Mouse (Mus musculus) midbrain, embryonic 14.5 days (tissue): ENCODE data around the gene Rere. TPM values are rescaled to one million over a fixed set of nuclear protein-coding genes. Genes with fewer than 3 reads are reported as not detected.

Experiments used
- ATAC-seq: fragments of 200-750 bp; cut with Nextera tagmentation; 2 replicates; pipeline ENCODE4 v1.8.0; 2017; ENCODE audit warnings: moderate number of reproducible peaks, moderate library complexity; ENCODE audit not compliant: low FRiP score, low TSS enrichment
- DNase-seq: peaks from one replicate; pipeline ENCODE4 v3.0.0-alpha.2; 2015
- H3K27ac ChIP-seq: fragments of 300-500 bp; sonication (generic); replicated peaks from 2 replicates; pipeline ENCODE4 v1.5.1; 2014; ENCODE audit warnings: mild to moderate bottlenecking, low read depth, low read length, moderate library complexity
- H3K27me3 ChIP-seq: fragments of 300-500 bp; sonication (generic); 2 replicates; pipeline ENCODE4 v1.6.1; 2014; ENCODE audit warnings: low read length, control low read depth, mixed read lengths; ENCODE audit not compliant: control insufficient read depth, insufficient read depth
- H3K36me3 ChIP-seq: fragments of 300-500 bp; sonication (generic); 2 replicates; pipeline ENCODE4 v1.6.1; 2014; ENCODE audit warnings: low read length, control low read depth; ENCODE audit not compliant: control insufficient read depth, insufficient read depth
- H3K4me1 ChIP-seq: fragments of 300-500 bp; sonication (generic); 2 replicates; pipeline ENCODE4 v1.6.1; 2014; ENCODE audit warnings: mild to moderate bottlenecking, antibody characterized with exemption, low read length, control low read depth; ENCODE audit not compliant: control insufficient read depth, insufficient read depth
- H3K4me2 ChIP-seq: fragments of 300-500 bp; sonication (generic); 2 replicates; pipeline ENCODE4 v1.6.1; 2014; ENCODE audit warnings: mild to moderate bottlenecking, low read length, moderate library complexity
- H3K4me3 ChIP-seq: fragments of 300-500 bp; sonication (generic); replicated peaks from 2 replicates; pipeline ENCODE4 v1.5.1; 2014; ENCODE audit warnings: low read depth, low read length
- H3K9ac ChIP-seq: fragments of 300-500 bp; sonication (generic); replicated peaks from 2 replicates; pipeline ENCODE4 v1.6.1; 2014; ENCODE audit warnings: mild to moderate bottlenecking, low read length, moderate library complexity
- H3K9me3 ChIP-seq: fragments of 300-500 bp; sonication (generic); 2 replicates; pipeline ENCODE4 v1.6.1; 2016; ENCODE audit warnings: low read length, control low read depth, mixed read lengths; ENCODE audit not compliant: control insufficient read depth
- WGBS: fragments of 180-500 bp; shearing (Covaris S2); extraction: QIAGEN DNeasy Blood & Tissue Kit; methylation state at CpG from one replicate; pipeline ENCODE4 v1.1.7; 2014; 5-methylcytosine and 5-hydroxymethylcytosine counted together
- polyA plus RNA-seq: library from polyadenylated mRNA; unstranded; fragments of >200 nt; fragmentation: Nextera tagmentation; extraction: Ambion mirVana; gene quantifications from 2 replicates; pipeline ENCODE4 v1.2.1, GENCODE M21; 2014

Rere gene
- polyA plus RNA-seq, 1 experiment from 2014 or later = 48.6 TPM

DNA sequence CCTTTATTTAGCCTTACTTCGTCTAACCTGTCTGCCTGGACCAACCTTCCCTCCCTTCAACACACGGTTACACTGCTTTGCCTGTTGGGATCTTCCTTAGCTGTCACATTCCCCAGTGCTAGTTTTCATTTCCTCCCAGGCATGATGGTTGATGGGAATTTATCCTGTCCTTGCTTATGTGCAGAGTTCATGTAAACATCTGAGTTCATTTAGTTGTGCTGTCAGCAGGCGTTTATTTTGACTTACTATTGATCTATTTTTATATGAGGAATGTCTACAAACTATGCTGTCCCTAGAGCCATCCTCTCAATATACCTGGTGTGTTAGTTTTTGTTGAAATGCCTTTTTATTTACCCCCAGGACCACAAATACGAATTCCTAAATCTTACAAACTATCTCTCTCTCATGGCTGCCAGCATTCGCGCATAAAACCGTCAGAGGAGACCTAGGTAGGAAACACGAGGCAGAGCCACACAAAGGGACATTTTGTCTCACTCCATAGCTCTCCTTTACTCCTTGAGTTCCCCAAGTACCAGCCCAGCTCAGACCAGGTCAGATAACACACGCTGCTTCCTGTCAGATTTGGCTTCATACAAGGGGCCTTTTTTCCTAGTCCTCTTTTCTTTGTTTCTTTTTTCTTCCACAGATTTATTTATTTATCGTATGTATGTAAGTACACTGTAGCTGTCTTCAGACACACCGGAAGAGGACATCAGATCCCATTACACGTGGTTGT is 173.3 kb downstream of the Rere start:
- no peak for DNase-seq
- WGBS = 69% methylated on average over 12 of the region's 12 CpGs
- Histone ChIP-seq H3K4me1 (peaks cover 25% of the 10 kb centered on the region), H3K4me2 (no peak overlapping the region), H3K9me3 (no peaks in the 10 kb centered on the region), H3K27ac (0 out of 2 replicates have a peak overlapping the region, but pooled peaks have one; percentile 22), H3K4me3 (no peak overlapping the region), H3K27me3 (no peaks in the 10 kb centered on the region), H3K9ac (no peak overlapping the region), H3K36me3 (no peaks in the 10 kb centered on the region)
- no peak for ATAC-seq

GRCm38 (mm10) chr4:150455750-150456149 is 174.3 kb downstream of the Rere start:
- Histone ChIP-seq H3K4me1 (peaks cover 20% of the 10 kb centered on the region), H3K36me3 (no peaks in the 10 kb centered on the region), H3K9ac (no peak overlapping the region), H3K4me3 (no peak overlapping the region), H3K27ac (no peak overlapping the region), H3K4me2 (no peak overlapping the region), H3K9me3 (no peaks in the 10 kb centered on the region), H3K27me3 (no peaks in the 10 kb centered on the region)
- ATAC-seq = no peak
- no peak for DNase-seq
- 37% methylated on average over 1 of the region's 1 CpGs for WGBS

DNA sequence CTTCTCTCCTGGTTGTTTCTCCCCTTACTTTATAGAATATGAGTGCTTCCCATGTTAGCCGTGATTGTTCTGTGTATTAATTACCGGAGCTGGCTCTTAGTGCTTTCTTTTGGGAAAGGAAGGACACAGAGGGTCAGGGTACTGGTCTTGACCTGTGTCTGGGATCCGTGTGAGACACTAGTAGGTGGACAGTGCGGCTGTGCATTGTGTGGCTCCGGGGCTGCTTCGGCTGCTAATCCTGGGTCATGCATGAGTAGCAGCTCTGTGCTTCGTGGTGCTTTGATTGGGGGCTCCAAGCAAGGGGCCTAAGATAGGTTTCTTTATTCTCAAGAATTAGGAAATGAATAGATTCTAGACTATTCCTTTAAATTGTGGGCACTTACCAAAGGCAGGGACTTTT is 175.0 kb downstream of the Rere start:
- peak; percentile 34 for DNase-seq
- Histone ChIP-seq H3K4me1 (peaks cover 20% of the 10 kb centered on the region), H3K27ac (peak overlapping the region; percentile 14), H3K36me3 (no peaks in the 10 kb centered on the region), H3K4me3 (no peak overlapping the region), H3K9ac (no peak overlapping the region), H3K27me3 (no peaks in the 10 kb centered on the region), H3K9me3 (no peaks in the 10 kb centered on the region), H3K4me2 (no peak overlapping the region)
- 7% methylated on average over 7 of the region's 7 CpGs for WGBS
- ATAC-seq = no peak

- Histone ChIP-seq H3K36me3 (no peaks in the 10 kb centered on the region), H3K4me2 (no peak overlapping the region), H3K9me3 (no peaks in the 10 kb centered on the region), H3K27ac (peak overlapping the region; percentile 14), H3K9ac (no peak overlapping the region), H3K27me3 (no peaks in the 10 kb centered on the region), H3K4me1 (peaks cover 23% of the 10 kb centered on the region), H3K4me3 (no peak overlapping the region)
- 18% methylated on average over 2 of the region's 2 CpGs for WGBS
- peak; percentile 41 for DNase-seq
- ATAC-seq = no peak
Measured at GRCm38 (mm10) chr4:150456886-150457285, 175.4 kb downstream of the Rere start.

DNA sequence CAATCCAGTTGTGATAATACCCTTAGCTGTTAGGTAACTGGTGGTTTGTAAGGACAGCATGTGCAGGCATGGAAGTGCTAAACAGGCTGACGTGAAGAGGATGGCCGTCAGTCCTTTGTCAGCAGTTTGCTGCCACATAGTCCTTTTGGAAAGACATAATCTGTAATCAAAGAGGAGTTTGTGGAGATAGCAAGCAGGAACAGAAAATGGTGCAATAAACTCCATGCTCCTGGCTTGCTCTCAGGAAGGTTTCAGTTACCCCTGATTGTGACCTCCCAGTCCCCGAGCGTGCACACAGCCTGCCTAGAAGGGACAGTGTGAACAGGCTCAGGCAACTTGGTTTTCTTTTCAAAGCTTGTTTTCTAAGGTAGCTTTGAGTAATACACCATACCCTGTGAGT is 175.9 kb downstream of the Rere start:
- no peaks in the 10 kb centered on the region for H3K27me3 ChIP-seq
- H3K27ac ChIP-seq = peak overlapping the region; percentile 14
- H3K4me1 ChIP-seq = peaks cover 23% of the 10 kb centered on the region
- 44% methylated on average over 4 of the region's 4 CpGs for WGBS
- H3K4me3 ChIP-seq = no peak overlapping the region
- H3K9ac ChIP-seq = no peak overlapping the region
- H3K9me3 ChIP-seq = no peaks in the 10 kb centered on the region
- H3K36me3 ChIP-seq = no peaks in the 10 kb centered on the region
- no peak for DNase-seq
- ATAC-seq = no peak
- no peak overlapping the region for H3K4me2 ChIP-seq

DNA sequence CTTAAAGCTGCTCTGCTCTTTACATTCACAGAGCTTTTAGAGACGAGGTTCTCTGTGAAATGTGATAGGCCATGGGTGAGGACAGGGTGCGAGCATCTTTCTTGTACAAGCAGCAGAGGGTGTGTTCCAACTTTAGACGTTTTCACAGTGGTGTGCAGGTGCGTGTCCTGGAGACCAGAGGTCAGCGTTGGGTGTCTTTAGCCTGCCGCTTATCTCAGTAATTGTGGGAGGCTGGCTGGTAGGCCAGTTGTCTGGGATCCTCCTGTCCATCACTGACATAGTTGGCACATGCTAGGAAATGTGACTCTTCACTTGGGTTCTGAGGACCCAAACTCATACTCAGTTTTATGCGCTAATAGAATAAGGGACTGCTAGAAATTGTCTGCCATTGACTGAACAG is 176.3 kb downstream of the Rere start:
- no peak for ATAC-seq
- peaks cover 23% of the 10 kb centered on the region for H3K4me1 ChIP-seq
- H3K9me3 ChIP-seq = no peaks in the 10 kb centered on the region
- no peak overlapping the region for H3K4me3 ChIP-seq
- no peak overlapping the region; the same call in 1 of the 2 replicates for H3K27ac ChIP-seq
- no peak overlapping the region for H3K9ac ChIP-seq
- no peak overlapping the region for H3K4me2 ChIP-seq
- WGBS = 50% methylated on average over 7 of the region's 7 CpGs
- H3K27me3 ChIP-seq = no peaks in the 10 kb centered on the region
- no peaks in the 10 kb centered on the region for H3K36me3 ChIP-seq
- no peak for DNase-seq

- no peaks in the 10 kb centered on the region for H3K36me3 ChIP-seq
- no peaks in the 10 kb centered on the region for H3K9me3 ChIP-seq
- 41% methylated on average over 6 of the region's 6 CpGs for WGBS
- peaks cover 23% of the 10 kb centered on the region for H3K4me1 ChIP-seq
- no peak overlapping the region for H3K4me3 ChIP-seq
- DNase-seq (no peak), ATAC-seq (no peak)
- no peak overlapping the region for H3K9ac ChIP-seq
- H3K27ac ChIP-seq = no peak overlapping the region
- H3K27me3 ChIP-seq = no peaks in the 10 kb centered on the region
- no peak overlapping the region for H3K4me2 ChIP-seq
Measured at GRCm38 (mm10) chr4:150459022-150459794, 177.8 kb downstream of the Rere start.

GRCm38 (mm10) chr4:150460451-150460850 is 179.0 kb downstream of the Rere start:
- Histone ChIP-seq H3K4me1 (peaks cover 20% of the 10 kb centered on the region), H3K9me3 (no peaks in the 10 kb centered on the region), H3K27ac (no peak overlapping the region), H3K36me3 (no peaks in the 10 kb centered on the region), H3K9ac (no peak overlapping the region), H3K27me3 (no peaks in the 10 kb centered on the region), H3K4me2 (no peak overlapping the region), H3K4me3 (no peak overlapping the region)
- no peak for DNase-seq
- ATAC-seq = no peak
- WGBS = 72% methylated on average over 5 of the region's 5 CpGs

DNA sequence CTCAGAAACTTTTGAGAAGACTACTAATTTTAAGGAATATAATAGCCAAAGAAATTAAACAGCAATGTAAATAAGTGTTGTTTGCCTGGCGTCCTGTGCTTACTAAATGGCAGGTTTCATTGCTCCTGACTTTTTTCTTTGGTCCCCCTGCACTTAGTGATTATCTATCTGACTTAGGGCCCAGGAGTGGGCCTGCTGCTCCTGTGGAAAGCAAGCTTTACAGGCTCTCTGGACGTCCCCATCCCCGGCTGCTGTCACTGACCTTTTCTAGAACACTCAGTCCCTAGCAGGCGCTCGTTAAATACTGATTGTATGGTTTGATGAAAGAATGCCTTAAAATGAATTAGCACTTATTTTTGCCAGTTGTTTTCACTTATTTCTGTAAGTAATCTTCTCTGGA is 179.6 kb downstream of the Rere start:
- no peaks in the 10 kb centered on the region for H3K9me3 ChIP-seq
- WGBS = 42% methylated on average over 5 of the region's 5 CpGs
- no peaks in the 10 kb centered on the region for H3K27me3 ChIP-seq
- no peak overlapping the region for H3K4me3 ChIP-seq
- no peak overlapping the region for H3K4me2 ChIP-seq
- H3K27ac ChIP-seq = no peak overlapping the region
- ATAC-seq = no peak
- no peak overlapping the region for H3K9ac ChIP-seq
- no peaks in the 10 kb centered on the region for H3K36me3 ChIP-seq
- H3K4me1 ChIP-seq = peaks cover 20% of the 10 kb centered on the region
- DNase-seq = no peak
